Mouse (Mus musculus) T-helper 1 cell (primary cell): ENCODE measurements around the gene Ace.

ENCODE experiments used
- in situ Hi-C: fragments of 300-600 bp; cut with MboI, MseI; formaldehyde crosslinking; loops from one replicate; pipeline ENCODE4 v1.15.1; 2025; ENCODE audit warnings: high pct_unique_total_duplicates

The Ace gene

GRCm38 (mm10) chr11:105944770-105945672 lies 22.7 kb upstream of the Ace start:
- in situ Hi-C loops, result no loop called here

GRCm38 (mm10) chr11:105946694-105947154 lies 21.0 kb upstream of the Ace start:
- in situ Hi-C loops, result no loop called here

DNA sequence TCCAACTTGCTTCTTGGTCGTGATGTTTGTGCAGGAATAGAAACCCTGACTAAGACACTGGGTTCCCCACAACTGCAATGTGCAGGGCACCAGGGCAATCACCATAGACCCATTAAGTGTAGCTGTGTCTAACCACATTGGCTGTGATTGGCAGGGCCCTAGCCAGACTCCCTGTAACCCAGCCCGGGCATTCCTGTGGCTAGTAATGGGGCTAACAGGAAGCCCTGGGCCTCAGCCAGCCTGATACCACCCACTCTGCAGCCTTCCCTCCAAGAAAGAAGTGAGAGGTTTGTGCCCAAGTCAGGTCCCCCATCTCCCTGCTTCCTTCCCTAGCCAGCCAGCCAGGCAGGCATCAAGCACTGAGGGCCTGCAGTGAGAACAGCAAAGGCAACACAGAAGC lies 19.5 kb upstream of the Ace start:
- in situ Hi-C loops, result no loop called here

GRCm38 (mm10) chr11:105950519-105950918 lies 17.2 kb upstream of the Ace start:
- in situ Hi-C loops, result no loop called here

- in situ Hi-C loops, result no loop called here
These were observed 16.1 kb upstream of the Ace start for GRCm38 (mm10) chr11:105951601-105952044.

DNA sequence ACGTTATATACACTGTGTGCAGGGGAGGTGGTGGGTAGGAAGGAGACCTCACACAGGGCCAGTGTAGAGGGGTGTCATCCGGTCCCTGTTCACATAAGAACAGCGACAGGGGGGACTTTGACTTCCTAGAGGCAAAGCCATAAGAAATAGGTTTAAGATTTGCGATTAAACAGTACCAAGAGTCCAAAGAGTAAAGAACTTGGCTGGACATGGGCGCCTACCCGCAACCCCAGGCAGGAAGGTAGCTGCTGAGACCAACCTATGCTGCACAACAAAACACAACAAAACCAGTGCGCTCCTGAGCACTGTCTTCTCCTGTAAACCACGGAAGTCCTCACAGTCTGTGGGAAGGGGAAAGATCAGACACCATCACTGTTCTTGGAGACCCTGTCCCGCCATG lies 15.6 kb upstream of the Ace start:
- in situ Hi-C loops, result no loop called here

DNA sequence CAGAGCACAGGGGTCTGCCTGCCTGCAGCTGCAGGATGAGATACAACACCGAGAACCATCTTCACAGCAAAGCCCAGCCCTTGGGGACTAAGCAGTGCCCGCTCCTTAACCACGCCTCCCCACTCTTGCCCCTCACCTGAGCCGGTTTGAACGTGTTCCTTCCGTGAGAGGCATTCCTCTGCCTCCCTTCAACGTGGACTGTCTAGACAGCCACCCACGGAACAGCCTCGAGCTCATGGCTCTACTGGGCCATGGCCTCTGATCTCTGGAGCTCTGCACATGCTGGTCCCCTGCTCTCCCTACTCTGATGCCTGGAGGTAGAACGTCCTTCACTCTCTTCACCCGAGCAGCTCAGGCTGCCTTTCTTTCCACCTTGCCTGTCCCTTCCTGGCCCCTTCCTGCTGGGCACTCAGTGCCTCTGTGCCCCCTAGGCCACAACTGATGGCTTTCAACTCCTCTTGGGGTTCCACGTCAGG lies 14.8 kb upstream of the Ace start, which contains the start of gene Cyb561:
Gene Cyb561, minus strand, starts transcription at position 426 of the 476 bp plus-strand sequence.
- in situ Hi-C loops, result no loop called here

GRCm38 (mm10) chr11:105953402-105953801 lies 14.3 kb upstream of the Ace start:
- in situ Hi-C loops, result no loop called here

- in situ Hi-C loops, result no loop called here
These were observed 11.8 kb upstream of the Ace start for GRCm38 (mm10) chr11:105955815-105956430.

- in situ Hi-C loops, result no loop called here
These were observed 10.2 kb upstream of the Ace start for GRCm38 (mm10) chr11:105957501-105957900.

DNA sequence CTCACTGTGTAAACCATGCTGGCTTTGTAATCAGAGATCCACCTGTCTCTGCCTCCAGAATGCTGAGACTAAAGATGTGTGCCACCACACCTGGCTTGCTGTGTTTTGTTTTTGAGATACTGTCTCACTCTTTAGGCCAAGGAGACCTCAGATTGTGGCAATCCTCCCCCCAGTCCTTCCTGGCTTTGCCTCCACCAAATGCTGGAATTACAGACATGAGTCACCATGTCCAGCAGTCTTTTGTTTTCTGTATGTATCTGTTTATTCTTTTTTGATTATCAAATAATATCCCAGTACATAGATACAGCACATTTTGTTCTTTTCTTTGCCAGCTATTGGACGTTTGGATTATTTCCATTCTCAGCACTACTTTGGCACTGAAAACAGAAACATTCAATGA lies 9.2 kb upstream of the Ace start:
- in situ Hi-C loops, result no loop called here

GRCm38 (mm10) chr11:105959355-105959754 lies 8.4 kb upstream of the Ace start:
- in situ Hi-C loops, result no loop called here

GRCm38 (mm10) chr11:105964691-105965090 lies 3.1 kb upstream of the Ace start:
- in situ Hi-C loops, result no loop called here

- in situ Hi-C loops, result no loop called here
These were observed 1.5 kb upstream of the Ace start for GRCm38 (mm10) chr11:105966288-105966687.

- in situ Hi-C loops, result no loop called here
These were observed 1.2 kb downstream of the Ace start for GRCm38 (mm10) chr11:105968948-105969347.

- in situ Hi-C loops, result no loop called here
These were observed 1.8 kb downstream of the Ace start for GRCm38 (mm10) chr11:105969516-105969915.

DNA sequence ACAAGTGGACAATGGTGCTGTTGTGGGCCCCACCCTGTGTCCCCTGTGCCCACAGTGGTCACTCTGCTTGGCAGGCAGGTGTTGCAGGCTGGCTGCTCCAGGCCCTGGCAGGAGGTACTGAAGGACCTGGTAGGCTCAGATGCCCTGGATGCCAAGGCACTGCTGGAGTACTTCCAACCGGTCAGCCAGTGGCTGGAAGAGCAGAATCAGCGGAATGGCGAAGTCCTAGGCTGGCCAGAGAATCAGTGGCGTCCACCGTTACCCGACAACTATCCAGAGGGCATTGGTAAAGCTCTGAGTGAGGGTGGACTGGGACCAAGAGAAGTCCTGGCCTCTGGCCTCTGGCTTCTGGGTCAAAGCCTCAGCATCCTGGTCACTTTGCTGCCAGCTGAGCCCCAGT lies 6.8 kb downstream of the Ace start:
- in situ Hi-C loops, result no loop called here

- in situ Hi-C loops, result no loop called here
These were observed 7.3 kb downstream of the Ace start for GRCm38 (mm10) chr11:105975050-105975449.

DNA sequence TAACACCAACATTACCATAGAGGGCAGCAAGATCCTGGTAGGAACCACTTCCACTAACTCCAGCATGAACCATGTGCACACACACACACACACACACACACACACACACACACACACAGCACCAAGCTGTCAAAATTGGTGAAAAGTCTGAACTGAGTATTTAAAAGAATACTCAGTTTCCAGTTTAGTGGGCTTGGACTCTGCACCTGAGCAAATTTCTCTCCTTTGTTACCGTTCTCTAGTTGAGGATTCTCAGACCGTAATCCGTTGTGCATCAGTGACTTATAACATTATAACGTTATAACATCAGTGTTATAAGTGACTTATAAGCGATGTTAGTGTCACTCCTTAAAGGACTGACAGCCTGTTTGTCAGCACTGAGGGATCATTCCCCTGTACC lies 7.9 kb downstream of the Ace start:
- in situ Hi-C loops, result no loop called here

- in situ Hi-C loops, result no loop called here
These were observed 10.5 kb downstream of the Ace start for GRCm38 (mm10) chr11:105978232-105978631.

GRCm38 (mm10) chr11:105978634-105979033 lies 10.9 kb downstream of the Ace start:
- in situ Hi-C loops, result no loop called here

- in situ Hi-C loops, result no loop called here
These were observed 16.7 kb downstream of the Ace start for GRCm38 (mm10) chr11:105984452-105984851.

- in situ Hi-C loops, result no loop called here
These were observed 19.7 kb downstream of the Ace start for GRCm38 (mm10) chr11:105987446-105987845.
